Mouse (Mus musculus): Measurements from ENCODE around the gene Coq2. TPM values are rescaled to one million over a fixed set of nuclear protein-coding genes. Genes with fewer than 3 reads are reported as not detected.
A peak's percentile ranks its signal among the peaks of the same experiment; 100 is the strongest.

The Coq2 gene
- polyA plus RNA-seq, 1 experiment from 2014 or later: 43.6 TPM

GRCm38 (mm10) chr5:100685631-100686030, 10.7 kb upstream of the Coq2 start:
- WGBS: 66% methylated on average over 4 of the region's 4 CpGs
- Histone ChIP-seq H3K4me3 (no peak overlapping the region), H3K27me3 (no peaks in the 10 kb centered on the region), H3K4me2 (no peak overlapping the region), H3K36me3 (no peaks in the 10 kb centered on the region), H3K4me1 (replicated peaks) (no peaks in the 10 kb centered on the region), H3K27ac (no peak overlapping the region), H3K9me3 (no peaks in the 10 kb centered on the region), H3K9ac (no peak overlapping the region)
- no peak for ATAC-seq (ENCODE audit: low FRiP score)

GRCm38 (mm10) chr5:100680542-100680933, 5.6 kb upstream of the Coq2 start:
- Histone ChIP-seq H3K36me3 (no peaks in the 10 kb centered on the region), H3K4me1 (replicated peaks) (no peaks in the 10 kb centered on the region), H3K9me3 (no peaks in the 10 kb centered on the region), H3K9ac (no peak overlapping the region), H3K27ac (no peak overlapping the region), H3K27me3 (no peaks in the 10 kb centered on the region), H3K4me2 (no peak overlapping the region), H3K4me3 (no peak overlapping the region)
- ATAC-seq (ENCODE audit: low FRiP score): no peak
- 75% methylated on average over 6 of the region's 6 CpGs for WGBS

GRCm38 (mm10) chr5:100679911-100680541, 5.1 kb upstream of the Coq2 start:
- H3K27me3 ChIP-seq: no peaks in the 10 kb centered on the region
- H3K27ac ChIP-seq: no peak overlapping the region
- H3K4me3 ChIP-seq: no peak overlapping the region
- 58% methylated on average over 18 of the region's 18 CpGs for WGBS
- H3K36me3 ChIP-seq: no peaks in the 10 kb centered on the region
- no peak overlapping the region for H3K4me2 ChIP-seq
- H3K4me1 ChIP-seq (replicated peaks): 0 out of 2 replicates have a peak, but pooled peaks cover 2% of the 10 kb centered on the region
- H3K9me3 ChIP-seq: no peaks in the 10 kb centered on the region
- no peak overlapping the region; the same call in 1 of the 2 replicates for H3K9ac ChIP-seq
- no peak for ATAC-seq (ENCODE audit: low FRiP score)

GRCm38 (mm10) chr5:100673745-100674486, 1.0 kb downstream of the Coq2 start:
- Histone ChIP-seq H3K27ac (peak overlapping the region; percentile 71), H3K9ac (peak overlapping the region; percentile 93), H3K4me1 (replicated peaks) (peaks cover 18% of the 10 kb centered on the region), H3K36me3 (peaks cover 5% of the 10 kb centered on the region; the same call in 1 of the 2 replicates), H3K27me3 (no peaks in the 10 kb centered on the region), H3K9me3 (no peaks in the 10 kb centered on the region), H3K4me3 (peak overlapping the region; percentile 89), H3K4me2 (peak overlapping the region; percentile 77)
- under 1% methylated on average over 65 of the region's 71 CpGs for WGBS
- ATAC-seq (ENCODE audit: low FRiP score): peak; percentile 95

- Histone ChIP-seq H3K4me1 (replicated peaks) (peaks cover 18% of the 10 kb centered on the region), H3K27ac (no peak overlapping the region), H3K9ac (no peak overlapping the region), H3K9me3 (no peaks in the 10 kb centered on the region), H3K36me3 (peaks cover 7% of the 10 kb centered on the region), H3K4me2 (no peak overlapping the region), H3K4me3 (no peak overlapping the region), H3K27me3 (no peaks in the 10 kb centered on the region)
- WGBS: 91% methylated on average over 4 of the region's 4 CpGs
- no peak for ATAC-seq (ENCODE audit: low FRiP score)
These were observed 2.5 kb downstream of the Coq2 start for GRCm38 (mm10) chr5:100672403-100672802.

- H3K9ac ChIP-seq: no peak overlapping the region
- H3K4me3 ChIP-seq: no peak overlapping the region
- no peak for ATAC-seq (ENCODE audit: low FRiP score)
- H3K4me2 ChIP-seq: no peak overlapping the region
- H3K27ac ChIP-seq: no peak overlapping the region
- no peaks in the 10 kb centered on the region for H3K9me3 ChIP-seq
- H3K36me3 ChIP-seq: peaks cover 11% of the 10 kb centered on the region
- H3K4me1 ChIP-seq (replicated peaks): peaks cover 18% of the 10 kb centered on the region
- H3K27me3 ChIP-seq: no peaks in the 10 kb centered on the region
- 80% methylated on average over 3 of the region's 3 CpGs for WGBS
These were observed 3.0 kb downstream of the Coq2 start for GRCm38 (mm10) chr5:100671897-100672296.

- Histone ChIP-seq H3K4me2 (no peak overlapping the region), H3K4me1 (replicated peaks) (peaks cover 18% of the 10 kb centered on the region), H3K27ac (no peak overlapping the region), H3K27me3 (no peaks in the 10 kb centered on the region), H3K36me3 (peaks cover 13% of the 10 kb centered on the region), H3K9ac (no peak overlapping the region), H3K4me3 (no peak overlapping the region), H3K9me3 (no peaks in the 10 kb centered on the region)
- 27% methylated on average over 5 of the region's 5 CpGs for WGBS
- no peak for ATAC-seq (ENCODE audit: low FRiP score)
These were observed 3.5 kb downstream of the Coq2 start for GRCm38 (mm10) chr5:100671398-100671797.

GRCm38 (mm10) chr5:100666965-100667364, 8.0 kb downstream of the Coq2 start:
- 80% methylated on average over 1 of the region's 1 CpGs for WGBS
- H3K27me3 ChIP-seq: no peaks in the 10 kb centered on the region

GRCm38 (mm10) chr5:100663854-100664253, 11.1 kb downstream of the Coq2 start:
- WGBS: 64% methylated on average over 5 of the region's 5 CpGs
- ATAC-seq (ENCODE audit: low FRiP score): no peak
- Histone ChIP-seq H3K9ac (no peak overlapping the region), H3K27ac (no peak overlapping the region), H3K27me3 (no peaks in the 10 kb centered on the region), H3K36me3 (peaks cover 64% of the 10 kb centered on the region), H3K4me1 (replicated peaks) (no peaks in the 10 kb centered on the region), H3K4me2 (no peak overlapping the region), H3K4me3 (no peak overlapping the region), H3K9me3 (no peaks in the 10 kb centered on the region)

More at GRCm38 (mm10) chr5:100666965-100667364, 8.0 kb downstream of the Coq2 start:
- Histone ChIP-seq H3K9ac (no peak overlapping the region), H3K36me3 (peaks cover 43% of the 10 kb centered on the region), H3K4me3 (no peak overlapping the region), H3K4me1 (replicated peaks) (no peaks in the 10 kb centered on the region), H3K4me2 (no peak overlapping the region), H3K27ac (no peak overlapping the region), H3K9me3 (no peaks in the 10 kb centered on the region)
- no peak for ATAC-seq (ENCODE audit: low FRiP score)

GRCm38 (mm10) chr5:100663011-100663410, 11.9 kb downstream of the Coq2 start:
- WGBS: 96% methylated on average over 6 of the region's 6 CpGs

GRCm38 (mm10) chr5:100658460-100658859, 16.5 kb downstream of the Coq2 start:
- Histone ChIP-seq H3K4me1 (replicated peaks) (no peaks in the 10 kb centered on the region), H3K4me3 (no peak overlapping the region), H3K9me3 (no peaks in the 10 kb centered on the region), H3K9ac (no peak overlapping the region), H3K36me3 (peaks cover 85% of the 10 kb centered on the region), H3K27ac (no peak overlapping the region), H3K4me2 (no peak overlapping the region), H3K27me3 (no peaks in the 10 kb centered on the region)
- ATAC-seq (ENCODE audit: low FRiP score): no peak
- 88% methylated on average over 6 of the region's 6 CpGs for WGBS

More at GRCm38 (mm10) chr5:100663011-100663410, 11.9 kb downstream of the Coq2 start:
- no peak for ATAC-seq (ENCODE audit: low FRiP score)
- Histone ChIP-seq H3K9me3 (no peaks in the 10 kb centered on the region), H3K27ac (no peak overlapping the region), H3K4me3 (no peak overlapping the region), H3K36me3 (peaks cover 69% of the 10 kb centered on the region), H3K4me2 (no peak overlapping the region), H3K27me3 (no peaks in the 10 kb centered on the region), H3K4me1 (replicated peaks) (no peaks in the 10 kb centered on the region), H3K9ac (no peak overlapping the region)

- ATAC-seq (ENCODE audit: low FRiP score): no peak
- Histone ChIP-seq H3K4me1 (replicated peaks) (no peaks in the 10 kb centered on the region), H3K4me3 (no peak overlapping the region), H3K27ac (no peak overlapping the region), H3K36me3 (peaks cover 71% of the 10 kb centered on the region), H3K27me3 (no peaks in the 10 kb centered on the region), H3K9me3 (no peaks in the 10 kb centered on the region), H3K4me2 (no peak overlapping the region), H3K9ac (0 out of 2 replicates have a peak overlapping the region, but pooled peaks have one; percentile 24)
- 83% methylated on average over 6 of the region's 6 CpGs for WGBS
These were observed 18.6 kb downstream of the Coq2 start for GRCm38 (mm10) chr5:100656352-100656751.

GRCm38 (mm10) chr5:100652327-100652726, 22.6 kb downstream of the Coq2 start:
- Histone ChIP-seq H3K4me2 (no peak overlapping the region), H3K36me3 (peaks cover 39% of the 10 kb centered on the region), H3K9ac (no peak overlapping the region), H3K4me3 (no peak overlapping the region), H3K9me3 (no peaks in the 10 kb centered on the region), H3K27me3 (no peaks in the 10 kb centered on the region), H3K27ac (no peak overlapping the region), H3K4me1 (replicated peaks) (no peaks in the 10 kb centered on the region)
- WGBS: 93% methylated on average over 9 of the region's 9 CpGs
- ATAC-seq (ENCODE audit: low FRiP score): no peak

Data from hindbrain, embryonic 13.5 days (tissue).